Mouse (Mus musculus) spleen, adult 2 months (tissue): ENCODE results near the gene Trim31.

Experiments used
- CTCF ChIP-seq: fragments of 200-500 bp; IDR thresholded peaks from 2 replicates; pipeline ENCODE4 v1.5.1; 2011; ENCODE audit warnings: mild to moderate bottlenecking, inconsistent platforms; ENCODE audit not compliant: insufficient read depth, insufficient read length, insufficient replicate concordance; ENCODE audit errors: extremely low read depth
- POLR2A ChIP-seq: fragments of 200-500 bp; IDR thresholded peaks from 2 replicates; pipeline ENCODE4 v1.6.1; 2011; ENCODE audit warnings: low read depth, low read length, inconsistent platforms

- TF ChIP-seq POLR2A (no peak), CTCF (no peak)
Observed at GRCm38 (mm10) chr17:36908235-36908634, 10.3 kb downstream of the Trim31 start.
